Mouse (Mus musculus) heart, adult 2 months (tissue): ENCODE data around the gene Igfbp4.

ENCODE experiments used
- CTCF ChIP-seq: fragments of 200-600 bp; IDR thresholded peaks from 2 replicates; pipeline ENCODE4 v1.8.1; 2022; ENCODE audit warnings: antibody characterized with exemption, mild to moderate bottlenecking, moderate library complexity
- POLR2A ChIP-seq: fragments of 200-500 bp; IDR thresholded peaks from 2 replicates; pipeline ENCODE4 v1.6.1; 2011; ENCODE audit warnings: mild to moderate bottlenecking, low read depth, low read length, control low read depth; ENCODE audit not compliant: insufficient read depth

GRCm38 (mm10) chr11:99023094-99023493, 17.9 kb upstream of the Igfbp4 start:
- TF ChIP-seq CTCF, result no peak
- no peak for TF ChIP-seq POLR2A
